Mouse (Mus musculus): ENCODE data around the gene Vmn1r208. TPM values are rescaled to one million over a fixed set of nuclear protein-coding genes. Genes with fewer than 3 reads are reported as not detected.
"Not testable (repeated sequence)": the region's sequence is repeated elsewhere in the genome, so short reads cannot be mapped to it uniquely, and the experiment has no call there.

Vmn1r208 gene
- polyA plus RNA-seq (2015; fragmentation: Nextera tagmentation; extraction: Ambion mirVana) = not detected in 2 replicates

DNA sequence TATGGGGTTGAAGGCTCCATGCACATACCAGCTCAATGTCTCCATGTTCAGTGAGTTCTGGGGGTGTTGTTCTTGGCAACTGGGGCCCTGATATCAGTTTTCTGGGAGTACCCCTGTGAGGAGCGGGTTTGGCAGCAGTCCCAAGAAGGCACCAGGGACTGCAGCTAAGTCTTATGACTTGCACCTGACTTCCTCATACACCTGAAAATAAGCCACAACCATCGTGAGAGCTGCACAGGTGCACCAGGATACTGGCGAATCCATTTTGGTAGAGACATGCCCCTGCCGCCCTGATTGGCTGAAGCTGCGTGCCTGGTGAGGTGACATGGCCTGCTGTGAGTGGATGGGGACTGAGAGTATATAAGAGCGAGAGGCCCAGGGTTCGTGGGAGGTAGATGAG lies at the start of gene Vmn1r208:
Gene Vmn1r208 (minus strand): TSS at position 101 of the 400 bp plus-strand sequence.
- H3K9me3 ChIP-seq (ENCODE audit: control insufficient read depth, low read length); ATAC-seq; H3K36me3 ChIP-seq (ENCODE audit: control insufficient read depth, insufficient read depth); H3K9ac ChIP-seq (replicated peaks; ENCODE audit: low read depth, low read length); H3K4me1 ChIP-seq (replicated peaks; ENCODE audit: control insufficient read depth, insufficient read depth, low read length); H3K27ac ChIP-seq (ENCODE audit: low read length); H3K4me3 ChIP-seq (replicated peaks; ENCODE audit: low read length); H3K4me2 ChIP-seq (ENCODE audit: low read length); H3K27me3 ChIP-seq (replicated peaks; ENCODE audit: control insufficient read depth, insufficient read depth, low read length): not testable (repeated sequence)
- no CpG with 5 or more reads among the region's 7 CpGs for WGBS

DNA sequence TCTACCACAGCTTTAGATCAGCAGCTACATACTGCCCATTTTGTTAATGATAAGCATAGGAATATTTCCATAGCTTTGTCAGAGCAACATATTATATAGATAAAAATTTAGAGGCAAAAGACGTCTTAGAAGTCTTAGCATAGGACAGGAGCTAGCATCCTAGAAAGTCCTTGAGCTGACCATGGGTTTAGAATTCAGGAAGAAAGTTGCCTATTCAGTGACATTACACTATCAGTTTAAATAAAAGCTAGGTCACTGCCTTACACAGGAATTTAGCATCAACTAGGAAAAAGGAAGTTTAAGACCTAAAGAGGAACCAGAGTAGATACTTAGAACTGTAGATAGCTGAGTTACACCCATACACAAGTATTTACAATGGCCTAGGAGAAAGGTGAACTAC lies 44.4 kb upstream of the Vmn1r208 start:
- not testable (repeated sequence) for ATAC-seq; H3K4me1 ChIP-seq (replicated peaks; ENCODE audit: control insufficient read depth, insufficient read depth, low read length); H3K4me2 ChIP-seq (ENCODE audit: low read length); H3K9ac ChIP-seq (replicated peaks; ENCODE audit: low read depth, low read length); H3K36me3 ChIP-seq (ENCODE audit: control insufficient read depth, insufficient read depth); H3K27me3 ChIP-seq (replicated peaks; ENCODE audit: control insufficient read depth, insufficient read depth, low read length); H3K4me3 ChIP-seq (replicated peaks; ENCODE audit: low read length); H3K27ac ChIP-seq (ENCODE audit: low read length); H3K9me3 ChIP-seq (ENCODE audit: control insufficient read depth, low read length)
- WGBS = 93% methylated on average over 1 of the region's 1 CpGs

GRCm38 (mm10) chr13:22809582-22809981 lies 32.4 kb upstream of the Vmn1r208 start, which contains the start of gene Vmn1r209:
TSS of gene Vmn1r209 (minus strand) at chr13:22809682.
- H3K27ac ChIP-seq (ENCODE audit: low read length); H3K4me1 ChIP-seq (replicated peaks; ENCODE audit: control insufficient read depth, insufficient read depth, low read length); H3K9ac ChIP-seq (replicated peaks; ENCODE audit: low read depth, low read length); H3K4me3 ChIP-seq (replicated peaks; ENCODE audit: low read length); H3K9me3 ChIP-seq (ENCODE audit: control insufficient read depth, low read length); ATAC-seq; H3K27me3 ChIP-seq (replicated peaks; ENCODE audit: control insufficient read depth, insufficient read depth, low read length); H3K4me2 ChIP-seq (ENCODE audit: low read length); H3K36me3 ChIP-seq (ENCODE audit: control insufficient read depth, insufficient read depth): not testable (repeated sequence)

DNA sequence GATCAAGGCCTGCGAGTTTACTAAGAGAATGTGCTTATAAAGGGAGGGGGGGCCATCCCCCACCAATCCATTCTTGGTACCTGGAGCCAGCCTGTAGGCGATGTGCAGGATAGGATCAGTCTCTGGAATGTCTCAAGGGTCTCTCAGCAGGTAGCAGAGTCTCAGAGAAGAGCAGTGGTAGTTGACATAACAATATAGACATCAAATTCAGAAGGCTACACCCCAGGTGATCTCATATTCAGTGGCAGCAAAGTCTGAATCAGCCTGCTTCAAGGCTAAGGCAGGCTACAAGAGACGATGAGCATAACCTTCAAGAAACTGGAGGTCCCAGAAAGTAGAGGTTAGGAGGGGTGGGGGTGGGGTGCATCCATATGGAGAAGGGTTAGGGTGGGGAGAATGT lies 10.9 kb upstream of the Vmn1r208 start:
- H3K9me3 ChIP-seq (ENCODE audit: control insufficient read depth, low read length); H3K27ac ChIP-seq (ENCODE audit: low read length); H3K27me3 ChIP-seq (replicated peaks; ENCODE audit: control insufficient read depth, insufficient read depth, low read length); H3K4me2 ChIP-seq (ENCODE audit: low read length); H3K4me1 ChIP-seq (replicated peaks; ENCODE audit: control insufficient read depth, insufficient read depth, low read length); ATAC-seq; H3K9ac ChIP-seq (replicated peaks; ENCODE audit: low read depth, low read length); H3K36me3 ChIP-seq (ENCODE audit: control insufficient read depth, insufficient read depth); H3K4me3 ChIP-seq (replicated peaks; ENCODE audit: low read length): not testable (repeated sequence)
- WGBS = 77% methylated on average over 3 of the region's 3 CpGs

- ATAC-seq; H3K9ac ChIP-seq (replicated peaks; ENCODE audit: low read depth, low read length); H3K27me3 ChIP-seq (replicated peaks; ENCODE audit: control insufficient read depth, insufficient read depth, low read length); H3K4me3 ChIP-seq (replicated peaks; ENCODE audit: low read length); H3K4me1 ChIP-seq (replicated peaks; ENCODE audit: control insufficient read depth, insufficient read depth, low read length); H3K36me3 ChIP-seq (ENCODE audit: control insufficient read depth, insufficient read depth); H3K4me2 ChIP-seq (ENCODE audit: low read length); H3K9me3 ChIP-seq (ENCODE audit: control insufficient read depth, low read length); H3K27ac ChIP-seq (ENCODE audit: low read length): not testable (repeated sequence)
Observed at GRCm38 (mm10) chr13:22784159-22784558, 7.0 kb upstream of the Vmn1r208 start.

DNA sequence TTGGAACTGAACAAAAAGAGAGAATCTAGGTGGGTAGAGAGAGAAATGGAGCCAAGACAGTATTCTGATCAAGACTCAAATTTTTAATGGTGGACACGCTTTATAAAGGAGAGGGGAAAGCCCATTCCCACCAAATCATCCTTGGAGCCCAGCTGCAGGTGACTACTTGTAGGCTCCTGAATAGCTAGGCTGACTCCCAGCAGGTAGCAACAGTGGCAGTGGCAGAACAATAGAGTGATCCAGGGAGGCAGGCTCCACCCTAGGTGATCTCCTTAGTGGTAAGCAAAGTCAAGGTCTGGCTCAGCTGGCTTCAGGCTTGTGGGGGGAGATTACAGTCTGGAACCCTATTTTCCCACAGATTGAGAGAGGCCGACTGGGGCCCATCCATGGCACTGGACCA lies 5.6 kb downstream of the Vmn1r208 start:
- H3K27me3 ChIP-seq (replicated peaks; ENCODE audit: control insufficient read depth, insufficient read depth, low read length); H3K27ac ChIP-seq (ENCODE audit: low read length); H3K9ac ChIP-seq (replicated peaks; ENCODE audit: low read depth, low read length); H3K4me1 ChIP-seq (replicated peaks; ENCODE audit: control insufficient read depth, insufficient read depth, low read length); H3K36me3 ChIP-seq (ENCODE audit: control insufficient read depth, insufficient read depth); H3K4me2 ChIP-seq (ENCODE audit: low read length); H3K9me3 ChIP-seq (ENCODE audit: control insufficient read depth, low read length); ATAC-seq; H3K4me3 ChIP-seq (replicated peaks; ENCODE audit: low read length): not testable (repeated sequence)
- 100% methylated on average over 1 of the region's 2 CpGs for WGBS

DNA sequence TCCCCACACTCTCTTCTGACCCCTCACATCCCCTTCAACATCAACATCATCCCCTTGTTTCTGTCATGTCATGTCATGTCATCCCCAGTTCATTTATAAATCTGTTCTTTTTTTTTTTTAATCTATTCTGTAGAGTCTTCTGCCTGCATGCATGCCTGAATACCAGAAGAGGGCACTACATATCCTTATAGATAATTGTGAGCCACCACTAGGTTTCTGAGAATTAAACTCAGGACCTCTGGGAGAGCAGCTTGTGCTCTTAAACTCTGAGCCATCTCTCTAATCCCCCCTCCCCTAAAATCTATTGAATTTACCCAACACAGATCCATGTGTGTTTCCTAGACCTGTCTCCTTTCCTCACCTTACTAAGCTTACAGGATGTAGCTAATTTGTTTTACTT lies 29.7 kb downstream of the Vmn1r208 start:
- no peak overlapping the region for H3K4me2 ChIP-seq (ENCODE audit: low read length)
- H3K27me3 ChIP-seq (replicated peaks; ENCODE audit: control insufficient read depth, insufficient read depth, low read length) = no peaks in the 10 kb centered on the region
- no peaks in the 10 kb centered on the region for H3K4me1 ChIP-seq (replicated peaks; ENCODE audit: control insufficient read depth, insufficient read depth, low read length)
- no peak overlapping the region for H3K27ac ChIP-seq (ENCODE audit: low read length)
- no peak overlapping the region for H3K4me3 ChIP-seq (replicated peaks; ENCODE audit: low read length)
- no peak for ATAC-seq
- H3K36me3 ChIP-seq (ENCODE audit: control insufficient read depth, insufficient read depth) = no peaks in the 10 kb centered on the region
- no peak overlapping the region for H3K9ac ChIP-seq (replicated peaks; ENCODE audit: low read depth, low read length)
- H3K9me3 ChIP-seq (ENCODE audit: control insufficient read depth, low read length) = no peaks in the 10 kb centered on the region

- H3K36me3 ChIP-seq (ENCODE audit: control insufficient read depth, insufficient read depth); H3K27me3 ChIP-seq (replicated peaks; ENCODE audit: control insufficient read depth, insufficient read depth, low read length); H3K4me2 ChIP-seq (ENCODE audit: low read length); H3K9me3 ChIP-seq (ENCODE audit: control insufficient read depth, low read length); H3K4me3 ChIP-seq (replicated peaks; ENCODE audit: low read length); H3K9ac ChIP-seq (replicated peaks; ENCODE audit: low read depth, low read length); H3K27ac ChIP-seq (ENCODE audit: low read length); H3K4me1 ChIP-seq (replicated peaks; ENCODE audit: control insufficient read depth, insufficient read depth, low read length); ATAC-seq: not testable (repeated sequence)
Observed at GRCm38 (mm10) chr13:22729529-22729928, 47.7 kb downstream of the Vmn1r208 start, which contains the start of gene Vmn1r207-ps. TSS of gene Vmn1r207-ps (minus strand) at chr13:22729629.

Other genes with a start within 250 kb of the Vmn1r208 start
- gene Vmn1r204, start 224.2 kb downstream of the Vmn1r208 start, polyA plus RNA-seq (2015; fragmentation: Nextera tagmentation; extraction: Ambion mirVana) = not detected in 2 replicates
- gene Vmn1r205, start 184.4 kb downstream of the Vmn1r208 start, polyA plus RNA-seq (2015; fragmentation: Nextera tagmentation; extraction: Ambion mirVana) = not detected in 2 replicates
- gene Vmn1r206, start 153.1 kb downstream of the Vmn1r208 start, polyA plus RNA-seq (2015; fragmentation: Nextera tagmentation; extraction: Ambion mirVana) = not detected in 2 replicates
- gene Vmn1r207-ps, start 47.8 kb downstream of the Vmn1r208 start, polyA plus RNA-seq (2015; fragmentation: Nextera tagmentation; extraction: Ambion mirVana) = not detected in 2 replicates
- gene Vmn1r209, start 32.3 kb upstream of the Vmn1r208 start, polyA plus RNA-seq (2015; fragmentation: Nextera tagmentation; extraction: Ambion mirVana) = not detected in 2 replicates
- gene Vmn1r210, start 53.9 kb upstream of the Vmn1r208 start, polyA plus RNA-seq (2015; fragmentation: Nextera tagmentation; extraction: Ambion mirVana) = not detected in 2 replicates
- not detected in 2 replicates for gene Vmn1r211, start 80.2 kb upstream of the Vmn1r208 start, polyA plus RNA-seq (2015; fragmentation: Nextera tagmentation; extraction: Ambion mirVana)
- not detected in 2 replicates for gene Vmn1r212, start 106.8 kb upstream of the Vmn1r208 start, polyA plus RNA-seq (2015; fragmentation: Nextera tagmentation; extraction: Ambion mirVana)
- gene Vmn1r213, start 230.3 kb upstream of the Vmn1r208 start, polyA plus RNA-seq (2015; fragmentation: Nextera tagmentation; extraction: Ambion mirVana) = not detected in 2 replicates